Mouse (Mus musculus) gastrocnemius, postnatal 25 days (tissue): ENCODE data around the gene Itk. TPM values are rescaled to one million over a fixed set of nuclear protein-coding genes. Genes with fewer than 3 reads are reported as not detected.

Source experiments
- DNase-seq: peaks from one replicate; pipeline ENCODE4 v3.0.0; 2022
- total RNA-seq, 2 experiments: library from RNA; stranded (reverse); gene quantifications; 1 replicate in 1 of 2; 2 replicates in 1 of 2; pipeline ENCODE4 v1.2.3; 2021

Itk gene
- total RNA-seq, 2 experiments from 2014 or later: 0.08 TPM; not detected in 1

DNA sequence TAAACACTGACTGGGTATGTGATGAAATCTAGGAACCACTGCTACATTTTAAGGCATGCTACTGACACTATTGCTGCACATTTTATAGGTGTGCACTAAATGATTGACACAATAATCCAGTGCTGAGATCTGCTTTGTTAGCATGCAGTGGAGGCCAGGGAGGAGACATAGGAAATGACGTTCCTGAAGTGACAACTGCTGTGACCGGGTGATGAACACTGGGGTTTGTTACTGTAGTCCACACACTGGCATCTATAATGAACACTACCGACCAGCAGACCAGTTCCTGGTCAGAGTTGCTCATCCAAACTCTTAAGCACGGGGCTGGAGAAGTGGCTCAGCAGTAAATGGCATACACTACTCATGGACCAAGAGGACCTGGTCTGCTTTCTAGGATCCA, 4.1 kb upstream of the Itk start:
- DNase-seq: no peak

DNA sequence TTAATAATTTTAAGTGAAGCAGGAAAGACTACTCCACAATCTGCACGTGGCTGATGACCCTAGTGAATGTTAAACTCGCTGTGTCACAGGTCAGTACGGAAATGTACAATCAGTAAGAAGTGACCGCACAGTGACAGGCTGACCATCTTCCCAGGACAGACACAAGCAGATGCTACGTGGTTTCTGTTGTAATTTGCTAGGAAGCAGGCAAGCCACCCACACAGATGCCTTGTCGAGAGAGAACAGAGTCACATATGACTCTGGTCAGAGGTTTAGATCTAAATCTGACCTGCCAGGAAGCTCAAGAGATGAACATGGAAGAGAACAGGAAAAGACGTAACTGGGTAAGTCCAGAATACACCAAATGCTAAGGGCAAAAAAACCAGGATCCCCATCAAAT, 3.6 kb upstream of the Itk start:
- DNase-seq: no peak

DNA sequence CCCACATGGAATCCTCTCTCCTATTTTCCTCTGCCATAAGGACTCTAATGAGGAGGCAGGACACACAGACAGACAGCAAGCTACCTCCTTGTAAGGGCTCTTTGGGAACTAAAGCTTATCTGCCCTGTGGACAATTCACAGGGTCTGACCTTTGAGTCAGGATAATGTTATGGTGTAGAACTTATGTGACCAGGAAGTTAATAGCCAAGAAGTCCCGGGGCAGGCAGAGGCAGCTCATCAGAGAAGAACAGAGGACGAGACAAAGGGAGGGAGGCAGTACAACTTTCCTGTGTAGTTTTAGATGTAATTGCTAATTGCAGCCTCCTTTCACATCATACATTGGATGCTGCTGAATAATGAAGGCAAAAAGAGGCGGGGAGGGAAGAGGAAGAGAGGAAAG, 1.3 kb upstream of the Itk start:
- no peak for DNase-seq

DNA sequence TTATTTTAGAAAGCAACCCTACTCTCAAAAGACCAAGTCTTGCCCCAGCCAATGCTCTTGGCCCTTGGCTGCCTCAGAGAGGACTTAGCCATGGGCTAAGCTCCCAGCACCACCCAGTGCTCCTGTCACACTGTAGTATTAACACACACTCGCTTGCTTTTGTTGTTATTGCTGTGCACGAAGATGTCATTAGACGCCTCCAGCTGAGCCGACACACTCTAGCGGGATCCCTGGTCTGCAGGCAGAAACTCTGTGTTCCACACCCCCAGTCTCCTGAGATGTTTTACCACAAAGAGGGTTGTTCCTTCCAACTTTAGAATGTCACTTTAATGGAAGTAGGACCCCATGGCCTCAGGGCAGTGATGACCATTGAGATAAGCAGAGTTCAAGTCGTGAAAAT, 877 bp downstream of the Itk start:
- no peak for DNase-seq

DNA sequence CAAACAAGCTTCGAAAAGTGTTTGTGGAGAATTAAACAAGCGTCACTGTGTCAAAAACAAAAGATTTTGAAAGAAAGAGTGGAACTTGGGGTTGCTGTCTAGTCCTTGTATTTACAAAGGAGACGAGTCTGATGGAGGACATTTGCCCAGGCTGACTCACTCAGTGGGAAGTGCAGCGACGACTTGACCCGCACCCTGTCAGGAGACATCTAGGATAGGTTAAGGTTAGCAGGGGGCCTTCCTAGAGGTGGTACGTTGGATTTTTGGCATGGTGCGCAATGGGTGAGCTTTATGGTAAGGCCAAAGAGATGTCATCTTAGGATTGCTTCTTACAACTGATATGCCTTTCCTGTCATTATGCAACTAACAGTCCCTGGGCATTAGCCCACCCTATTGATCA, 2.3 kb downstream of the Itk start:
- DNase-seq: no peak

DNA sequence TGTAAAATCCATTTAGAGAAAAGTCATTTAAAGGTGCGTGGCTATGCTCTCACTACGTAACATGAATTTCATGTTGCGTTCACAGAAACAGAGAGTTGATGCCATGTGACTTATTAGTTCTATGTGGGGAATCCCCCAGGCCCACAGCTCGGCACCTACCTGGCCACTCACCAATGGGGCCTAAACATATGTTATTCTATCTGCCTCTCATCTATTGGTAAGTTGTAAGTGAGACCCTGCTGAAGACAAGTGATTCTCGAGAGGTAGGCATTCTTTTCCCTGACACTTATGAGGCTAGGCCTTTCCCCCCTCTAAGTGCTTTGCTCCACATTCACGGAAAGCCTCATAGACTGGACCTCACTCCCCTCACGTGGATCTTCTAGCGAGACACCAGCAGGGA, 2.8 kb downstream of the Itk start:
- no peak for DNase-seq

DNA sequence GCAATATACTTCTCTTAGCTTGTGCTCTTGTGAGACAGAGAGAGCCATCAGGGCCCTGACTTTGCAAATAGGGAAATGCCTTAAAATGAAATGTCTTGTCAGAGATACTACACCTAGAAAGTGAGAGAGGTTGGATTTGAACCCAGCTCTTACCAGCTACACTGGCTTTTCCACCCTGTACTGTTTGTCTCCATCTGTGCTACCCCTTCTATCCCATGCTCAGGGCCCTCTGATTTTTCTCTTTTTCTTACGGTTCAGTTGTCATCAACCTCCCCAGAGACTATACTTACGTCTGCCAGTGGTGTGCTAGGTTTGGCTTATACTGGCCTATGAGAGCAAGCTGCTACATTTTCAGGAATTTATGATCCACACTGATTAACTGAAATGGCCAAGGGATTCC, 4.4 kb downstream of the Itk start:
- no peak for DNase-seq

DNA sequence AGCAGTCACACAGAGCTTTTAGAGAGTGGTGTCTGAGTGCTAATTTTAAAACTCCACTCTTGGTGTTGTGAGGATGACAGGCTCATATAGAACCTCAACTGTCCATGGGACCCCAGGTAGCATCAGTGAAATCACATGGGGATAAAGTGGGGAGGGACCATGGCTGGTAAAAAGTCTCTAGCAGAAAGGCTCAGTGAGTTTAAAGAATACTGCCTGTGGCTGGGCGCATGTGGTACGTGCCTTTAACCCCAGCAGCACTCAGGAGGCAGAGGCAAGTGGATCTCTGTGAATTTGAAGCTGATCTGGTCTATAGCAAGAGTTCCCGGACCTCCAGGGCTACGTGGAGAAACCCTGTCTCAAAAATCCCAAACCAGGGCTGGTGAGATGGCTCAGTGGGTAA, 6.8 kb downstream of the Itk start:
- no peak for DNase-seq

DNA sequence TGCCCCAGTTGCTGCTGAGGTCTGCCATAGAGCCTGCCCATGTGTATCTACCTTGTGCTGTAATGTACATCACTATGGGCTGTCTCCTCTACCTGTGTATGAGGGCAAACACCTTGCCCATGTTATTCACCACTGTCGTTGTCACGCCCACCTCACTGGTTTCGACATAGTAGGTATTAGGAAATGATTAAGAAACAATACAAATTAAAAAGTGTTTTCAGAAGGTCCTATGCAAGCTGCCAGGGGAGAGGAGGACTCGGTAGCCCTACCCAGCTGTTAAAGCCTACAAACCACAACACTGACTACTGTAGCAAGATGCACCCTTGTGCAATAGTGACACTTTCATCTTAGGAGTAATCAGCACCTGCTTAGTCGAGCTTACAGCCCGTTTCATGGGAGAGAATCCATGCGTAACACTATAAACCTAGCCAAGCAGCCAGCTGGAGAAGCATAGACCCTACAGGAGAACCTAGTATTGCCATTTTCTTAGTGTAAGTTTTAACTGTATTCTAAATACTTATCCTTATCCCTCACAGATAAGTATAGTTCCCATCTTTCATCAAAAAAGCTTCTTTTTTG, 9.1 kb downstream of the Itk start:
- no peak for DNase-seq

DNA sequence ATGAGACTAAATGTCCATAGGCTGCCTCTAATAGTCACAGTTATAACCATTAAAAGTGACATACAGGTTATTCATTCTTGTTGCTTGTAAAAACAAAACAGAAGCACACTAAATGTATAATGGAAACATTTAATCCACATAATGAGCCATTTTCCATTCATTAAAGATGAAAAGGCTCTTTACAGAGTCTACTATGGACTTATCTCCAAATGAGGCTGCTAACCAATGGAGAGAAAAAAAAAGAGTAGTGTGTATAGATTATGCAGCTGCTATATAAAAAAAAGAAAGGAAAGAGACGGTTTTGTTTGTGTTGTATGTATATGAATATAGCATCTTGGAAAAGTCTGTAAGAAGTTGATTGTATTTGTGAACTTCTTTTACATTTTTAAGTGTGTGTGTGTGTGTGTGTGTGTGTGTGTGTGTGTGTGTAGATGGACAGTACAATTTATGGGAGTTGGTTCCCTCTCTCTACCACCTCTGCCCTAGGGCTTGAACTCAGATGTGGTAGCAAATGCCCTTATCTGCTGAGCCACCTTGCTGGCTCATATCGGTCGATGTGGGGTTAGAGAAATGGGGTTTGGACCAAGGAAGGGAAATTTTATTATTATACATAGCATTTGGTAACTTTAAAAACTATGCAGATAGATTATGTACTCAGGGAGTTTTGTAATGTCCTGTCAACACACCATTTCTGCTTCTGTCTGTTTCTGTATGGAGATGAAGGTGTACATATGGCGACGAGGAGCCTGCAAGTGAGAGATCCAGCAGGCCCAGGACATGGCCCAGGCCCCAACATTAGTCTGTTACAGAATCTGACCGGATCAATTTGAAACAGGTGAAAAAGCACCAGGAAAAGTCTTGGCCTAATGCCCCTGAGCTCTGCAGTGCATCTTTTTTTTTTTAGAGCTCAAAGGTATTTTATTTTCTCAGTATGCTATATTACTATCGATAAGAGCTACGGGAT, 11.2 kb downstream of the Itk start:
- DNase-seq: no peak

DNA sequence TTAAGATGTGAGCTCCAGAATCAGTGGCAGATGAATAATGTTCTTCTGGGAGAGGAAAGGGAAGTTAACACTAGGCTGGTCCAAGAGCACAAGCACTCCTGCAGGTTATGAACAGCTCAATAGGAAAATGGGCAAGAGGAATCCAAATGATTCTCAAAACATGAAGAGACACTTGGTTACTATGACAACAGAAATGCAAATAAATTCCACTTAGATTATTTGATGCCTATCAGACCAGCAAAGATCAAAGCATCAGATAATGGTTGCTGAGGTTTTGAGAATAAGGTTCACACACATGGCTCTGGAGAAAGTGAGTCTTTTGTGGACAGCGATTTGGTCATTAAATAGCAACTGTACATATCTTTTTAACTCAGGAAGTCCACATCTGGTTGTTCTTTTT, 12.0 kb downstream of the Itk start:
- no peak for DNase-seq

DNA sequence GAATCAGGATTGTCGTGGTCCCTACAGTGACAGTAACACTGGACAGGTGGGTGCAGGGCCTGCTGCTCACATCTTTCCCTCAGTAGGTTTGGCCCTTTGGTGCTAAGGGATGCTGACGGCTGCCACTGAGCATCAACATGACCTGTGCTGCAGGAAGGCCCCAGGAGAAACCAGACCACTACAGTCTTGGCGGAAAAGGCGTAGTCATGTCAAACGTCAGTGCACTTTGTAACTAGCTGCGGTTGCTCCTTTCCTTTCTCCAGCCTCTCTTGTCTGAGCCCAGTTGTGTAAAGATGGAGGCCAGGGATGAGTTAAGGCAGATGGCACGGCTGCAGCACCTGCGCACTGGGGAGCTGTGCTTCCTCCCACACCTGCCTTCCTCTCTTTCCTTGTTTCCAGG, 14.3 kb downstream of the Itk start:
- no peak for DNase-seq

DNA sequence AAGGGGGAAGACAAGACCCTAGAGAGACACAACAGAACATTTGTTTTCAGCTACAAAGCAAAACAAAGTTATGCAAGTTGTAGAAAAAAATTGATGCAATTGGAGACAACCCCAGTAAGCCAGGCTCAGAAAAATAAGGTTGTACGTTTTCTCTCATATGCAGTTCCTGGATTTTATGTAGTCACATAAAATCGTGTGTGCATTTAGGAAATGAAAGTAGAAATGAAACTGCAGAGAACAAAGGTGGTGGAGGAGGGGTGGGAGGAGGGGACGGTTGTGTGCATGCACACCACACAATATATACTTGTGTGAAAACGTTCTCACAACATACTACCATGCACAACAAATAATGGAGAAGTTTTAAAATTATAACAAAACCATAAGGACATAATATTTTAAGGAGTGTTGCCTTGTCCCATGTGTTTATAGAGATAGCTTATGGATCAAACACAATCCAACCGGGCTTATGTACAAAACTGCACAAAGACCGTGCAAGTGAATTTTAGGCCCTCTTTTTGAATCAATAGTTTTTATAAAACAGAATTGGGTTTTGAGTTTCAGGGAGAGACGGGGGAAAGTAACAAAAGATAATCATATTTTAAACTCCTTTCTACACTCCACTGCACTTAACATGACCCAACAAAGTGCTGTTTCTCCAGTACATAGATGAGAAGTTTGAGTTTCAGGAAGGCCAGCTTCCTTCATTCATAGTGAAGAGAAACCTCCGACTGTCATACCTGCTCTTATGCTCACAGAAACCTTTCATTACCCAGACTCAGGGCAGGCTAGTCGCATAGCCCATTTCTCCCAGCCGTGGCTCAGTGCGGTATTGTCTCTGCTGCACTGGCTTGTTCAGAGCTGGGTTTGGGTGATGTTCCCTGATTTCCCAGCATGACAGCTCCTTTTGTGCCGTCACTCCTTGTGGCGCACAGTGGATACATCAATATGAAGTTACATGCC, 16.0 kb downstream of the Itk start:
- DNase-seq: no peak

DNA sequence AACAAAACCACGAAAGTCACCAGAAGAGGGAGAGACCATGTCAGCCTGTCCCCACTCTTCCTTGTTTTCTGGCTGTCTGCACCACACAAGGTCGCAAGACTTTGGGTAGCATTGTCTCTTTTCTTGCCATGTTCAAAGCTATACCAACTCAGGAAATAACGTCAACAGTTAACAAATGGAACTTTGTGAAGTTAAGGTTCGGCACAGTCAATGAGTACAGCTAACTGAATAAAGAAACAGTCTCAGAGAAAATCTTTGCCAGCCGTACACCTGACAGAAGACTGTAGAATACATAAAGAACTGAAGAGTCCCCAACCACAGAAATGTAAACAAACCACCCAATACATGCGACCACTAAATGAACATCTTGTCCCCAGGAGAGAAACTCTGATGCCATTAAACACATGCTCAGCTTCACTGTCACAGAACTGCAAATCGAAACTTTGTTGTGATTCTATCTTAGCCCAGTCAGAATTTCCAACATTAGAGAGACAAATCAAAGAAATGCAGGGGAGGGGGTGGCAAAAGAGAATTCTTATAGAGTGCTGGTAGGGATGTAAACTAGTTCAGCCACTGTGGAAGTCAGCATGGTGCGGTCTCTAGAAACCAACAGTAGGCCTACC, 16.9 kb downstream of the Itk start:
- DNase-seq: no peak

DNA sequence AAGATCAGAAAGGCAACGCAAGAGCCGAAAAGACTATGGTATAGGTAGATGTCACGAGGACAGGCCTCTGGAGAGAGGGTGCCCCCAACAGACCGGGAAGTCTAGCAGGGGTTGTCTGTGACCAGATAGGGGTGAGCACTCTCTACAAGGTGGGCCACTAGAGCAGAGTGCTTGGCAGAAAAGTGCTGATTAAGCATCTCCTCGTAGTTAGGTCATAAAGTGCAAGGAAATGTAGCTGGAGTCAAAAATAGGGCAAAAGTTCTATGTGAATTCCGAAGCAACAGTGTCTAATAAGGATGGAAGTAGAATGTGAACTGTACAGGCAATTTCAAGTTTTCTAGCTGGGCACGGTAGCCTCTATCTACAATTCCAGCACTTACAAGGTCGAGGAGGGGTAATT, 18.1 kb downstream of the Itk start:
- DNase-seq: no peak

DNA sequence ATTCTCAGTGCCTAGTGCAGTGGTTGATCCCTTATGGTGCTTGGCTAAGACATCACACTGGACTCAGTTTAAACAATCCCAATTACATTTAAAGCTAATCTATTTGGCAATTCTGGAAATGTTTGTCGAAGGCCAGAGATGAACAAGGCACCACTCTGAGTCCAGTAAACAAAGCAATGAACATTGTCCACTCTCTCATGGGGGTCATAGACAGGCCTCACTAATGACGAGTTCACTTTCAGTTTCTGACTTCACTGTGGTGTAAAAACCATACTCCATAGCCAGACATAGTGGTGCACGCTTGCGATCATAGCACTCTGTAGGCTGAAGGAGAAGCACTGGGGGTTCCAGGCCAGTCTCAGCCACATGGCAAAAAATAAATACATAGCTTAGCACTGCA, 18.9 kb downstream of the Itk start:
- DNase-seq: no peak

DNA sequence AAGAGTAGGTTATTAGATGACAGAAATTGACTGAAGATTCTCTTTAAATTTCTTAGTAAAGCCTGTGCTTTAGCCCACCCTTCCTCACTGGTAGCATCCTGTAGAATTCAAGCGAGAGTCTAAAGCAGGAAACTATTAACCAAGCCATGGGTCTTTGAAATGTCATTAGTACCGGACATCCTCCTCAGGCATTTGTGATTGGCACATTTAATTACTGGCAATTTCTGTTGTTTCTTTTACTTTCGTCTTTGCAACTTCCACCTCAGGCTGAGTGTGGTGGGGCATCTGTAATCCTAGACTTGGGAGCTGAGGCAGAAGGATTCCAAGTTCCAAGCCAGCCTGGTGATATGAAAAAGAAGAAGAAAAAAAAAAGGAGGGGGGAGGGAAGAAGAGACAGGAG, 23.0 kb downstream of the Itk start:
- DNase-seq: no peak

DNA sequence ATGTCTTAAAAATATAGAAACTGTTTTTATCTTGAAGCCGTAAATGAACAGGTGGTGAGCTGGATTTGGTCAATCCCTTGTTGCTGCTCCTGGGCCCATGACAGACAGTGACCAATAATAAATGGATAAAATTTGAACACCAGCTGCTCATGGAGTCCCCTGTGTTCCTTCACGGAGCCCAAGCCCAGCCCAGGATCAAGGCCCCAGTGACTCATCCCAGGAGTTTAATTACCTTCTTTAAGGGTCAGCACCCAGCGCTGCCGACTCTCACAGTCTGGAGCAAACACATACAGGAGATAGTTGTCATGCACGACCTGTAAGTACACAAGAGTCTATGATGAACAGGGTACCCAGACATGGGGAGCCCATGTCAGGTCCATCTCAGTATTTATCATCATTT, 23.6 kb downstream of the Itk start:
- no peak for DNase-seq

DNA sequence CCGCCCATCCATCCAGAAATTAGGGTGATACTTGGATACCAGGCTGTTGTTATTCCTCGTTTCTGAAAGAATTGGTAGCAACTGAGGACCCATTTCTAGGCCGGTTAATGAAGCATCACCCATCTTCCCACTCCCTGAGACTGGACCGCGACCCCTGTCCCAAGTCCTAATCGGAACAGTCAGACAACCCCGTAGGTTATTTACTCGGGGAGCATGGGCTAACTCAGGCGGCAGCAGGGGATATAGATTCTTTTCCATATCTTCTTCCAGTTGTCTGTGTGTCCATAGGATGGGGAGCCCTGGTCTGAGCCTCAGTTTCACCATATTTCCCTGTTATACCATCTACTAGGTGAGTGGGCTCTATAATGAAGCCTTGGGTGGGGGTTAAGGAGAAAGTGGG, 25.5 kb downstream of the Itk start:
- DNase-seq: no peak

DNA sequence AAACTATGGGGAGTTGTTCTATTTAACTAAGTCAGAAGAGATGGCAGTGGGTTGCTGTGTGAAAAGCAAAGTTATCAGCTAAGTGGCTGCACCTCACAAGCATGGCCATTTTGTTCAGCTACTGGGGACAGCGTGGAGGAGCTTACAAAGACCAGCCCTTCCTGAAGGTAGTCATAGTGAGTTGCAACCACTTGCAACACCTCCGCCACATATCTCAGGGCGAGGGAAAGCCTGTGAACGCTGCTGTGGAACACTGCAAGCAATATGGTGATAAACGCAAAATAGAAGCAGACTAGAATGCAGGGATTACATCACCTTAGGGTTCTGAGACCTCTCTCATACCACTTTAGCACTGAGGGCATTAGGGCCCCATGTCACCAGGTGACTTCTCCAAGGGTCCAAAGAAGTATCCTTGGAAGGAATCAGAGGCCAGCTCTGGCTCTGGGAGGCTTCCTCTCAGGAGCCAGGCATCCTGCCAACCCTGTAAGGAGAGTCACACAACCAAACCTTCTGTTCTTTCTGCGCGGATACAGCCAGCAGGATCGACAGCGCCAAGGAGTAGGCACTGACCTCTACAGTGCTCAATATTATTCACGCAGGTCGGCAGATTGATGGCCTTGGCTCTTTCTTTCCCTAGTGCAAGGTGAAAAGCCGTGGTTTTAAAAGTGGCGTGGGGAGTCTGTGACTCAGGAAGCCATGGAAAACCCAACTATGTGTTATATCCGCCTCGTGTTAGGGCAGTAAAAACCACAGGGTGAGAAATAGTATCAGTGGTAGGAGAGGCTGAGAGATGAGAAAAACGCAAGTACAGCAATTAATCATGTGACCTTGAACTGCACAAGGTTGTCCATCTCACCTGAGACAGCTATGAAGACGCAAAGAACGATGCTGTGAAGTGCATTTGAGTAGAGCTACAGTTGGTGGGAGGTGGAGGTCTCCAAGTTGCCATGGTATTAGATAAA, 27.0 kb downstream of the Itk start:
- no peak for DNase-seq

DNA sequence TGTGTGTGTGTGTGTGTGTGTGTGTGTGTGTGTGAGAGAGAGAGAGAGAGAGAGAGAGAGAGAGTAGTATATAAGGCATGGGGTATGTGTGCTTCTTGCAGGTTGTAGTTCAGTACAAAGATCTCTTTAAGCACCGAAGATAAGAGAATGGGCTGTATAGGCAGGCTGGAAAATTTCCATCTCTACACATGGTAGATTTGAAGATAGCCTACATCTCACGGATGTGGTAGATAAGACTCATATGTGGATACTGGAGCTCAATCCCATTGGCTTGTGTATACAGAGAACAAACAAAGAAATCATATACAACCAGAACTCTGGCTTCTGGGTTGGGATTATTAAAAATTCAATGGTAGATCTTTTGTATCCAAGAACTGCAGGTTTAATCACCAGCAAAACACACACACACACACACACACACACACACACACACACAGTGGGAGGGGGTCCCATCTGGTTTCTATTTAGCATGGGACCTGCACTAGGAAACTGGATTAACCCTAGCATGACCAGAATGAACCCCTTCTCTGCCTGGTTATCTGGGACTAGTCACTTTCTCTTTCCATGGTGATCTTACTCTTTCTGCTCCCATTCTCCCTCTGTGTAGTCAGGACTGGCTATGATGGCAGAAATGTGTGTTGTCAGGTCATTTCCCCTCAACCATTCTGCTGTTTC, 28.2 kb downstream of the Itk start:
- no peak for DNase-seq
